8 mouse cellular contexts compared by ENCODE assay signal in the genomic region with DNA sequence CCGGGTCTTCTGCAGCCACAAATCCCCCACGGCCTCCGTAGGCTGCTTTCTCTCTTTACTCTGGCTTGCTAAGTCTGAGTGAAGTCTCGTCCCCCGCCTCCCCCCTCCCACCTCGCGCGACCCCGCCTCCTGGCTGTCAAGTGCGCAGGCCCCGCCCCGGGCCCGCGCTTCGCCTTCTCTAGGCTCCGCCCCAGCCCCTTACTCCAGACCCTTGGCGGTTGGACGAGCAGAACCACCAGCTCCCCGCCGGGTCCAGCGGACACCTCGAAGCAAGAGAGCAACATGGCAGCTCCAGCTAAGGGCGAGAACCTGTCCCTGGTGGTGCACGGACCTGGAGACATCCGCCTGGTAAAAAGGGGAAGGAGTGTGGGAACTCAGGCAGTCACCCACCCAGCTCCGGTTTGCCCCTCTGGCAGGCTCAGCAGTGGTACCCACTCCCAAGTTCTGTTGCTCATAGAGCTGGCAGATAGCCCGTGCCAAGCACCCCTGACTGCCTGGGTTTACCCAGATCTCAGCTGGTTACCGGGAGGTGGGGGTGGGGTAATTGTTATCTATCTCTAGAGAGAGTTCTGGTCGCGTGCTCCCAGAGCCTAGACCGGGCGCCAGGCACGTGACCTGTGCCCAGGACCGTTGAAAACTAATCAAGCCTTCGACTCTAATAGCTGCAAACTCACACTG. TPM values are rescaled to one million over a fixed set of nuclear protein-coding genes. Genes with fewer than 3 reads are reported as not detected.
DNase-seq lines count a peak whose midpoint lies in the region; ATAC-seq lines count a peak whose summit lies in the region.

Gene Sord, plus strand, starts transcription at position 139 of the 678 bp plus-strand sequence.

- intact Hi-C loops in left cerebral cortex, postnatal 10 days (cut with DNase I) = no loop called here

- ATAC-seq in inflammation-experienced regulatory T-cells, adult 6 months = peak; percentile 81
- peak; percentile 79 for ATAC-seq in megakaryocyte progenitor cell, adult 5-6 weeks (replicated peaks; ENCODE audit: poor library complexity)

- peak; percentile 80 to 84 for DNase-seq in adrenal gland, adult 18-20 months (ENCODE audit: low spot score in 2 of 2)
- DNase-seq in embryo, embryonic 10.5 days (ENCODE audit: low spot score) = peak; percentile 96
- peak; percentile 76 for DNase-seq in gastrocnemius, postnatal 25 days
- peak; percentile 61 to 89 for DNase-seq in left cerebral cortex, postnatal 10 days (ENCODE audit: extremely low spot score in 1 of 2, low spot score in 2 of 2)
- peak; percentile 85 to 86 for DNase-seq in right cerebral cortex, postnatal 10 days (ENCODE audit: low spot score in 2 of 2)
- DNase-seq in urinary bladder, postnatal 14 days (ENCODE audit: low spot score) = peak; percentile 74

RNA-seq across cellular contexts. Expression of gene Sord, which starts in this region (rescaled TPM):
- 10 to 100 TPM; 68.2 to 83.0 TPM for total RNA-seq in adrenal gland, adult 18-20 months (2021)
- 10 to 100 TPM; 37.8 to 39.9 TPM for total RNA-seq in gastrocnemius, postnatal 25 days (2021)
- 1 to 10 TPM; 3.5 to 8.4 (median 4.3) TPM for polyA plus RNA-seq in inflammation-experienced regulatory T-cells, adult 6 months (2017; shearing (Covaris generic))
- total RNA-seq in left cerebral cortex, postnatal 10 days (2021) = 10 to 100 TPM; 15.0 to 16.3 TPM
- 56.2 and 64.7 TPM in 2 replicates for total RNA-seq in megakaryocyte progenitor cell, adult 5-6 weeks (2015)
- 64.8 and 71.9 TPM in 2 replicates for total RNA-seq in megakaryocyte progenitor cell, adult 5-6 weeks (2017)

Comparison
In these comparisons a context has a peak if more than half of its experiments do, and no peak if none do; other contexts are left out.
1. Peak in every context shown above with its lines: DNase-seq and ATAC-seq.